Mouse (Mus musculus) forebrain, embryonic 11.5 days (tissue): ENCODE results near the gene Sgta. TPM values are rescaled to one million over a fixed set of nuclear protein-coding genes. Genes with fewer than 3 reads are reported as not detected.

Source experiments
- ATAC-seq: fragments of 200-750 bp; cut with Nextera tagmentation; replicated peaks from 2 replicates; pipeline ENCODE4 v1.8.0; 2017; ENCODE audit warnings: moderate TSS enrichment; ENCODE audit not compliant: low FRiP score
- DNase-seq: peaks from one replicate; pipeline ENCODE4 v3.0.0-alpha.2; 2017; ENCODE audit warnings: low spot score
- H3K27ac ChIP-seq: fragments of 300-500 bp; sonication (generic); 2 replicates; pipeline ENCODE4 v1.5.1; 2014; ENCODE audit warnings: low read depth, low read length
- H3K27me3 ChIP-seq: fragments of 300-500 bp; sonication (generic); 2 replicates; pipeline ENCODE4 v1.6.1; 2014; ENCODE audit warnings: mild to moderate bottlenecking, low read length, mixed read lengths; ENCODE audit not compliant: control insufficient read depth, insufficient read depth
- H3K36me3 ChIP-seq: fragments of 300-500 bp; sonication (generic); 2 replicates; pipeline ENCODE4 v1.6.1; 2014; ENCODE audit warnings: mild to moderate bottlenecking, low read length, moderate library complexity, mixed read lengths; ENCODE audit not compliant: control insufficient read depth, insufficient read depth
- H3K4me1 ChIP-seq: fragments of 300-500 bp; sonication (generic); replicated peaks from 2 replicates; pipeline ENCODE4 v1.6.1; 2014; ENCODE audit warnings: low read length, mixed read lengths; ENCODE audit not compliant: control insufficient read depth, insufficient read depth
- H3K4me2 ChIP-seq: fragments of 300-500 bp; sonication (generic); 2 replicates; pipeline ENCODE4 v1.6.1; 2014; ENCODE audit warnings: low read depth, mild to moderate bottlenecking, low read length, moderate library complexity, mixed read lengths; ENCODE audit not compliant: severe bottlenecking
- H3K4me3 ChIP-seq: fragments of 300-500 bp; sonication (generic); 2 replicates; pipeline ENCODE4 v1.5.1; 2014; ENCODE audit warnings: low read depth, low read length
- H3K9ac ChIP-seq: fragments of 300-500 bp; sonication (generic); 2 replicates; pipeline ENCODE4 v1.6.1; 2014; ENCODE audit warnings: low read length
- H3K9me3 ChIP-seq: fragments of 300-500 bp; sonication (generic); 2 replicates; pipeline ENCODE4 v1.6.1; 2016; ENCODE audit warnings: low read length, mixed read lengths; ENCODE audit not compliant: control insufficient read depth
- WGBS: fragments of 180-500 bp; shearing (Covaris S2); extraction: QIAGEN DNeasy Blood & Tissue Kit; methylation state at CpG from one replicate; pipeline ENCODE4 v1.1.7; 2014; 5-methylcytosine and 5-hydroxymethylcytosine counted together
- polyA plus RNA-seq: library from polyadenylated mRNA; unstranded; fragments of >200 nt; fragmentation: Nextera tagmentation; extraction: Ambion mirVana; gene quantifications from 2 replicates; pipeline ENCODE4 v1.2.1, GENCODE M21; 2014

The Sgta gene
- polyA plus RNA-seq, 1 experiment from 2014 or later = 265 TPM

- H3K4me1 ChIP-seq = no peaks in the 10 kb centered on the region
- H3K9me3 ChIP-seq = no peaks in the 10 kb centered on the region
- no peaks in the 10 kb centered on the region for H3K36me3 ChIP-seq
- 42% methylated on average over 7 of the region's 7 CpGs for WGBS
- ATAC-seq (no peak), DNase-seq (no peak)
- H3K9ac ChIP-seq = no peak overlapping the region
- H3K27ac ChIP-seq = no peak overlapping the region
- H3K27me3 ChIP-seq = no peaks in the 10 kb centered on the region
- no peak overlapping the region for H3K4me3 ChIP-seq
- H3K4me2 ChIP-seq = no peak overlapping the region
Observed at GRCm38 (mm10) chr10:81007240-81007639, 52.7 kb downstream of the Sgta start.

GRCm38 (mm10) chr10:81006005-81006677, 53.8 kb downstream of the Sgta start:
- no peak for ATAC-seq
- no peak overlapping the region; the same call in 1 of the 2 replicates for H3K9ac ChIP-seq

GRCm38 (mm10) chr10:81001161-81001560, 58.8 kb downstream of the Sgta start:
- Histone ChIP-seq H3K27me3 (no peaks in the 10 kb centered on the region; the same call in 1 of the 2 replicates), H3K9ac (no peak overlapping the region), H3K27ac (no peak overlapping the region), H3K36me3 (no peaks in the 10 kb centered on the region), H3K4me2 (no peak overlapping the region), H3K9me3 (no peaks in the 10 kb centered on the region; the same call in 1 of the 2 replicates), H3K4me3 (no peak overlapping the region), H3K4me1 (peaks cover 7% of the 10 kb centered on the region)
- DNase-seq (no peak), ATAC-seq (no peak)
- 54% methylated on average over 10 of the region's 10 CpGs for WGBS

More at GRCm38 (mm10) chr10:81006005-81006677, 53.8 kb downstream of the Sgta start:
- Histone ChIP-seq H3K27me3 (no peaks in the 10 kb centered on the region), H3K9me3 (no peaks in the 10 kb centered on the region), H3K27ac (no peak overlapping the region), H3K4me2 (no peak overlapping the region), H3K4me1 (no peaks in the 10 kb centered on the region), H3K36me3 (no peaks in the 10 kb centered on the region), H3K4me3 (no peak overlapping the region)
- 93% methylated on average over 7 of the region's 7 CpGs for WGBS
- no peak for DNase-seq

GRCm38 (mm10) chr10:81000197-81001062, 59.6 kb downstream of the Sgta start:
- Histone ChIP-seq H3K36me3 (no peaks in the 10 kb centered on the region), H3K9ac (no peak overlapping the region), H3K27me3 (no peaks in the 10 kb centered on the region; the same call in 1 of the 2 replicates), H3K4me1 (peaks cover 7% of the 10 kb centered on the region), H3K4me3 (no peak overlapping the region), H3K4me2 (no peak overlapping the region), H3K9me3 (no peaks in the 10 kb centered on the region; the same call in 1 of the 2 replicates), H3K27ac (no peak overlapping the region)
- DNase-seq (no peak), ATAC-seq (no peak)
- WGBS = 54% methylated on average over 28 of the region's 28 CpGs

- Histone ChIP-seq H3K27me3 (no peaks in the 10 kb centered on the region; the same call in 1 of the 2 replicates), H3K36me3 (no peaks in the 10 kb centered on the region), H3K4me2 (no peak overlapping the region), H3K4me3 (no peak overlapping the region), H3K9ac (no peak overlapping the region), H3K27ac (no peak overlapping the region), H3K4me1 (peaks cover 7% of the 10 kb centered on the region), H3K9me3 (no peaks in the 10 kb centered on the region; the same call in 1 of the 2 replicates)
- WGBS = 34% methylated on average over 37 of the region's 37 CpGs
- DNase-seq (peak; percentile 91), ATAC-seq (peak; percentile 68)
Observed at GRCm38 (mm10) chr10:80999362-81000196, 60.4 kb downstream of the Sgta start.

- no peak overlapping the region for H3K9ac ChIP-seq
- no peak overlapping the region for H3K4me3 ChIP-seq
- H3K9me3 ChIP-seq = no peaks in the 10 kb centered on the region; the same call in 1 of the 2 replicates
- 18% methylated on average over 12 of the region's 12 CpGs for WGBS
- peak; percentile 80 for DNase-seq
- ATAC-seq = 0 out of 2 replicates have a peak, but pooled peaks have one; percentile 10
- no peaks in the 10 kb centered on the region; the same call in 1 of the 2 replicates for H3K27me3 ChIP-seq
- peaks cover 7% of the 10 kb centered on the region for H3K4me1 ChIP-seq
- no peaks in the 10 kb centered on the region for H3K36me3 ChIP-seq
- no peak overlapping the region for H3K4me2 ChIP-seq
- H3K27ac ChIP-seq = no peak overlapping the region
Observed at GRCm38 (mm10) chr10:80998778-80999177, 61.2 kb downstream of the Sgta start.

GRCm38 (mm10) chr10:80998021-80998420, 62.0 kb downstream of the Sgta start:
- Histone ChIP-seq H3K4me2 (no peak overlapping the region), H3K9me3 (no peaks in the 10 kb centered on the region; the same call in 1 of the 2 replicates), H3K36me3 (no peaks in the 10 kb centered on the region), H3K9ac (no peak overlapping the region), H3K27me3 (no peaks in the 10 kb centered on the region; the same call in 1 of the 2 replicates), H3K4me3 (no peak overlapping the region), H3K27ac (no peak overlapping the region), H3K4me1 (peaks cover 7% of the 10 kb centered on the region)
- ATAC-seq = no peak
- WGBS = 41% methylated on average over 14 of the region's 14 CpGs
- no peak for DNase-seq

- no peak overlapping the region for H3K9ac ChIP-seq
- no peaks in the 10 kb centered on the region for H3K36me3 ChIP-seq
- no peak overlapping the region for H3K4me3 ChIP-seq
- H3K27ac ChIP-seq = no peak overlapping the region
- H3K9me3 ChIP-seq = no peaks in the 10 kb centered on the region; the same call in 1 of the 2 replicates
- 84% methylated on average over 8 of the region's 8 CpGs for WGBS
- ATAC-seq (no peak), DNase-seq (no peak)
- H3K4me1 ChIP-seq = peaks cover 7% of the 10 kb centered on the region
- no peaks in the 10 kb centered on the region; the same call in 1 of the 2 replicates for H3K27me3 ChIP-seq
- no peak overlapping the region for H3K4me2 ChIP-seq
Observed at GRCm38 (mm10) chr10:80997332-80997731, 62.6 kb downstream of the Sgta start.
